Mouse (Mus musculus) liver, adult 2 months (tissue): ENCODE results near the gene Sh3bp2.

Experiments used
- CTCF ChIP-seq: fragments of 200-500 bp; IDR thresholded peaks from 2 replicates; pipeline ENCODE4 v1.5.1; 2011; ENCODE audit warnings: low read depth, low read length, control low read depth
- POLR2A ChIP-seq: fragments of 200-500 bp; IDR thresholded peaks from 2 replicates; pipeline ENCODE4 v1.6.1; 2011; ENCODE audit warnings: low read length, control low read depth; ENCODE audit not compliant: insufficient read depth; ENCODE audit errors: extremely low read depth

GRCm38 (mm10) chr5:34520458-34521209, 5.0 kb upstream of the Sh3bp2 start:
- TF ChIP-seq POLR2A (no peak), CTCF (no peak)
